Mouse (Mus musculus) stomach, embryonic 14.5 days (tissue): ENCODE results near the gene Anxa5. TPM values are rescaled to one million over a fixed set of nuclear protein-coding genes. Genes with fewer than 3 reads are reported as not detected.

ENCODE experiments used
- ATAC-seq: fragments of 200-750 bp; cut with Nextera tagmentation; 2 replicates; pipeline ENCODE4 v1.8.0; 2017; ENCODE audit warnings: low read depth, moderate TSS enrichment; ENCODE audit not compliant: insufficient number of reproducible peaks, insufficient read depth, low FRiP score
- H3K27ac ChIP-seq: fragments of 300-500 bp; sonication (generic); 2 replicates; pipeline ENCODE4 v1.5.1; 2014; ENCODE audit warnings: mild to moderate bottlenecking, low read length, moderate library complexity, mixed read lengths
- H3K27me3 ChIP-seq: fragments of 300-500 bp; sonication (generic); 2 replicates; pipeline ENCODE4 v1.6.1; 2014; ENCODE audit warnings: low read length, control low read depth, mixed read lengths; ENCODE audit not compliant: control insufficient read depth, insufficient read depth
- H3K36me3 ChIP-seq: fragments of 300-500 bp; sonication (generic); 2 replicates; pipeline ENCODE4 v1.6.1; 2014; ENCODE audit warnings: mild to moderate bottlenecking, control low read depth, low read length, moderate library complexity, mixed read lengths; ENCODE audit not compliant: control insufficient read depth, insufficient read depth
- H3K4me1 ChIP-seq: fragments of 300-500 bp; sonication (generic); 2 replicates; pipeline ENCODE4 v1.6.1; 2014; ENCODE audit warnings: low read length, control low read depth, mixed read lengths; ENCODE audit not compliant: control insufficient read depth, insufficient read depth
- H3K4me2 ChIP-seq: fragments of 300-500 bp; sonication (generic); replicated peaks from 2 replicates; pipeline ENCODE4 v1.6.1; 2014; ENCODE audit warnings: low read depth, low read length, control low read depth
- H3K4me3 ChIP-seq: fragments of 300-500 bp; sonication (generic); 2 replicates; pipeline ENCODE4 v1.5.1; 2014; ENCODE audit warnings: low read depth, low read length, control low read depth
- H3K9ac ChIP-seq: fragments of 300-500 bp; sonication (generic); replicated peaks from 2 replicates; pipeline ENCODE4 v1.6.1; 2014; ENCODE audit warnings: low read depth, mild to moderate bottlenecking, control low read depth, low read length, moderate library complexity, mixed read lengths
- H3K9me3 ChIP-seq: fragments of 300-500 bp; sonication (generic); 2 replicates; pipeline ENCODE4 v1.6.1; 2016; ENCODE audit warnings: low read depth, low read length, control low read depth; ENCODE audit not compliant: control insufficient read depth
- WGBS: fragments of 180-500 bp; shearing (Covaris S2); extraction: QIAGEN DNeasy Blood & Tissue Kit; methylation state at CpG from one replicate; pipeline ENCODE4 v1.1.7; 2014; 5-methylcytosine and 5-hydroxymethylcytosine counted together
- polyA plus RNA-seq: library from polyadenylated mRNA; unstranded; fragments of >200 nt; fragmentation: Nextera tagmentation; extraction: Ambion mirVana; gene quantifications from 2 replicates; pipeline ENCODE4 v1.2.1, GENCODE M21; 2014

The Anxa5 gene
- polyA plus RNA-seq, 1 experiment from 2014 or later = 335 TPM

GRCm38 (mm10) chr3:36493641-36494283 is 18.1 kb upstream of the Anxa5 start:
- H3K27me3 ChIP-seq = no peaks in the 10 kb centered on the region
- WGBS = 31% methylated on average over 6 of the region's 6 CpGs
- no peaks in the 10 kb centered on the region for H3K4me1 ChIP-seq
- no peak overlapping the region for H3K27ac ChIP-seq
- H3K9me3 ChIP-seq = no peaks in the 10 kb centered on the region
- H3K9ac ChIP-seq = no peak overlapping the region
- ATAC-seq = no peak
- no peak overlapping the region for H3K4me3 ChIP-seq
- no peaks in the 10 kb centered on the region for H3K36me3 ChIP-seq
- H3K4me2 ChIP-seq = no peak overlapping the region

GRCm38 (mm10) chr3:36492716-36493391 is 17.2 kb upstream of the Anxa5 start:
- Histone ChIP-seq H3K27ac (no peak overlapping the region), H3K36me3 (no peaks in the 10 kb centered on the region), H3K27me3 (no peaks in the 10 kb centered on the region), H3K4me1 (no peaks in the 10 kb centered on the region), H3K9me3 (no peaks in the 10 kb centered on the region), H3K4me3 (no peak overlapping the region), H3K9ac (no peak overlapping the region), H3K4me2 (no peak overlapping the region)
- no peak for ATAC-seq
- WGBS = 76% methylated on average over 9 of the region's 9 CpGs

- Histone ChIP-seq H3K9ac (no peak overlapping the region), H3K9me3 (no peaks in the 10 kb centered on the region), H3K27me3 (no peaks in the 10 kb centered on the region), H3K4me1 (no peaks in the 10 kb centered on the region), H3K4me3 (no peak overlapping the region), H3K4me2 (no peak overlapping the region), H3K27ac (no peak overlapping the region), H3K36me3 (no peaks in the 10 kb centered on the region)
- no peak for ATAC-seq
- whole genome bisulfite sequencing = 88% methylated on average over 5 of the region's 5 CpGs
Observed at GRCm38 (mm10) chr3:36491535-36491934, 15.8 kb upstream of the Anxa5 start.

GRCm38 (mm10) chr3:36489590-36489910 is 13.9 kb upstream of the Anxa5 start:
- H3K36me3 ChIP-seq = no peaks in the 10 kb centered on the region
- H3K4me3 ChIP-seq = no peak overlapping the region
- no peak overlapping the region for H3K9ac ChIP-seq
- H3K4me2 ChIP-seq = no peak overlapping the region
- H3K27ac ChIP-seq = no peak overlapping the region
- ATAC-seq = no peak
- no peaks in the 10 kb centered on the region for H3K27me3 ChIP-seq
- 97% methylated on average over 1 of the region's 1 CpGs for WGBS
- no peaks in the 10 kb centered on the region for H3K9me3 ChIP-seq
- no peaks in the 10 kb centered on the region for H3K4me1 ChIP-seq

- Histone ChIP-seq H3K9ac (no peak overlapping the region), H3K4me2 (no peak overlapping the region), H3K27me3 (no peaks in the 10 kb centered on the region), H3K36me3 (no peaks in the 10 kb centered on the region), H3K27ac (no peak overlapping the region), H3K9me3 (no peaks in the 10 kb centered on the region), H3K4me3 (no peak overlapping the region), H3K4me1 (no peaks in the 10 kb centered on the region)
- ATAC-seq = no peak
- WGBS = 83% methylated on average over 6 of the region's 6 CpGs
Observed at GRCm38 (mm10) chr3:36488899-36489589, 13.3 kb upstream of the Anxa5 start.

GRCm38 (mm10) chr3:36488367-36488766 is 12.7 kb upstream of the Anxa5 start:
- Histone ChIP-seq H3K9ac (no peak overlapping the region), H3K9me3 (no peaks in the 10 kb centered on the region), H3K4me2 (no peak overlapping the region), H3K27me3 (no peaks in the 10 kb centered on the region), H3K4me3 (no peak overlapping the region), H3K36me3 (no peaks in the 10 kb centered on the region), H3K4me1 (peaks cover 1% of the 10 kb centered on the region; the same call in 1 of the 2 replicates), H3K27ac (no peak overlapping the region)
- WGBS = 76% methylated on average over 1 of the region's 1 CpGs
- no peak for ATAC-seq

- Histone ChIP-seq H3K27me3 (no peaks in the 10 kb centered on the region), H3K36me3 (no peaks in the 10 kb centered on the region), H3K4me1 (peaks cover 9% of the 10 kb centered on the region; the same call in 1 of the 2 replicates), H3K9me3 (no peaks in the 10 kb centered on the region), H3K27ac (no peak overlapping the region), H3K9ac (no peak overlapping the region), H3K4me3 (no peak overlapping the region), H3K4me2 (no peak overlapping the region)
- 86% methylated on average over 6 of the region's 6 CpGs for WGBS
- no peak for ATAC-seq
Observed at GRCm38 (mm10) chr3:36486881-36487280, 11.2 kb upstream of the Anxa5 start.

- WGBS = 46% methylated on average over 6 of the region's 6 CpGs
- Histone ChIP-seq H3K27me3 (no peaks in the 10 kb centered on the region), H3K36me3 (no peaks in the 10 kb centered on the region), H3K9ac (no peak overlapping the region), H3K27ac (no peak overlapping the region), H3K4me1 (peaks cover 11% of the 10 kb centered on the region; the same call in 1 of the 2 replicates), H3K9me3 (no peaks in the 10 kb centered on the region), H3K4me2 (no peak overlapping the region), H3K4me3 (no peak overlapping the region)
- no peak for ATAC-seq
Observed at GRCm38 (mm10) chr3:36486176-36486575, 10.5 kb upstream of the Anxa5 start.
